In the genomic region with DNA sequence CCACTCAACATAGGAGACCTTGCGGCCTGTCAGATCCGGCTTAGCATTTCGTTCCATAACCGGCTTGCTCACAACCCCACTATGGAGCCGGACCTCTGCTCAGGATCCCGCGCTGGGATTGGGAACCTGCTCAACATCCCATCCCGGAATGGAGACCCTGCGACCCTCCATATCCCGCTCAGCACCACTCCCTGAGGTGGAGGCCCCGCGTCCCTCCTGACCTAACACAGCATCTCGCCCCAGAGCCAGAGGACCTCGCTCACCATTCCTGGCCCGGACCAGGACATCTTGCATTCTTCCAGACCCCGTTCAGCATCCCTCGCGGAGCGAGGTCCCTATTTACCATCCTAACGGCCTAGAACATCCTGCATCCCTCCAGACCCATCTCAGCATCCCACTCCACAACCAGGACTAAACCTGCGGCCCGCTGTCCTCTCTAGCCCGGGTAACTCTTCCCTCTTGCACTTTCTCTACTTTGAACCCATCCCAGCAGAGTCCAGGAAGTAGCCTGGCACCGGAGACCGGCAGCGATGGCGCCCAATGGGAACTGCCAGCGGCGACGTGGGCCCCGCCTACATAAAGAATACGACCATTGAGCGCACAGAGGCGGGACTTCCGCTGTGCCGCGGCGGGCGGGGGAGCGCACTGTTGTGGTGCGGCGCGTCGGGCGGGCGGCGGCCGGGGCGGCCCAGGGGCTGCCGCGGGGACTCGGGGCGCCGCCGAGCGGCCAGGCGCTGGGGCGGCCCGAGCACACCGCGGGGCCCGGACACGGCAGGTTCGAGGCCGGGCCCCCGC, we compare ENCODE assay signal across 1 mouse cellular context.
TF ChIP-seq lines count a peak whose summit lies in the region.

A gene (plus strand): TSS at position 667 of the 795 bp plus-strand sequence.

TF ChIP-seq in MEL, 35 proteins besides CTCF, POLR2A, EP300 and RAD21 (continued from another document):
- TF ChIP-seq SIN3A (IDR thresholded peaks at IDR 0.05; ENCODE audit: low read length) (peak; percentile 85), CHD1 (IDR thresholded peaks at IDR 0.05; ENCODE audit: low read depth, low read length) (peak; percentile 71; the same call in 1 of the 2 replicates), HCFC1 (IDR thresholded peaks at IDR 0.05; ENCODE audit: low read depth, low read length) (peak; percentile 82), USF2 (IDR thresholded peaks at IDR 0.05; ENCODE audit: borderline replicate concordance in 1 of 2, insufficient read depth in 1 of 2, low read depth in 1 of 2, low read length in 2 of 2) (no peak), GABPA (IDR thresholded peaks at IDR 0.05; ENCODE audit: low read depth, low read length) (no peak), TCF12 (IDR thresholded peaks at IDR 0.05; ENCODE audit: low read depth, low read length) (peak; percentile 62; the same call in 1 of the 2 replicates)
